Mouse (Mus musculus): ENCODE measurements at regions not wholly inside any gene's neighbourhood (a gene's known extent, or its start where the extent isn't known, plus 50 kb on each side); places are given as distances from the start of the nearest gene placed in this dataset.

DNA sequence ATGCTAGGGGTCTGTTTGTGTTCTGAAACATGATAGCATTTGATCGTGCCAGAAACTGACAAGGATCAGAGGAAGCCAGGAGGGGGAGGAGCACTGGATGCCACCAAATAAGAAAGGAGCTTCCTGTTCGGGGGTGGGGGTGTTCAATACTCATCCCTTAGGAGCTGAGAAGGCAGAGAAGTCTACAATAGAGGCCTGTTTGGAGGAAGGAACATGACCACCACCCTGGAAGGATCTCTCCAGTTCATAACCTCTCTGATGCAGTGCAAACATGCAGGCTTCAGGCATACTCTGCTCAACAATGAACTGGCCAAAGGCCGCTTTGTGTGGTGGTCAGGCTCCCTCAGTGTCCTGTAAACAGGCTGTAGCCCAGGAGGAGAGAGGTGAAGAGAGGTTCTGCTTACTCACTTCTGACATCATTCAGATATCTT lies 515.8 kb downstream of the Tshz3 start:
- no peak for DNase-seq (ENCODE audit: low spot score in 2 of 2)

DNA sequence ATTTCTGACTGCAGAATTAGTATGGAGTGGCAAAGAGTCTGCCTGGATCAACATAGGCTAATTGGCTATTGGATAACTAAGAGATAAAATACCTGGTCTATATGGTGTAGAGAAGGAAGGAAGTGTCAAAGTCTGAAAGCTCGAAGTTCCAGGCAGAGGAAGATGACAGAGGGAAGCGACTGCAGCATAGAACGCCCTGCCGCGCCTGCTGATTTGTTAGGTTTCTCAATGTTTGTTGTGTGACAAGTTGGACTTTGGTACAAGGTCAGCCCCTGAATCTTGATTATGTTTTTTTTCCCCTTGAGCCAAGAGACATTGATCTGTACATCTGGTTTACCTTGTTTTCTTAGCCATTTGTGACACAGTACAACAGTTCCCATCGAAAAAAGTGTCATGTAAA lies 517.6 kb downstream of the Tshz3 start:
- no peak for DNase-seq (ENCODE audit: low spot score in 2 of 2)

DNA sequence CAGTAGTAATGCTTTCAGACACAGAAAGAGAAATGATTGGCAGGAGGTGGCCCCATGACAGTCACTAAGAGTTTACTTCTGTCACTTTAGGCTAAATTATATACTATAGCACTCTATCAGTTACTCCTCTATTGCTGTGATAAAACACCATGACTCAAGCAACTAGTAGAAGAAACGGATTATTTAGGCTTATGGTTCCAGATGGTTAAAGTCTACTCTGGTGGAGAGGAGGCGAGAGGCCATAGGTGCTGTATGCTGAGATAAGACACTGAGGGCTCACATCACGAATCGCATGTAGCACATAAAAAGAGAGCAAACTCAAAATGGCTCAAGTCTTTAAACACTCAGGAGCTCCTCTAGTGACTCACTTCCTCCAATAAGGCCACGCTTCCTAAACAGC lies 522.6 kb downstream of the Tshz3 start:
- DNase-seq (ENCODE audit: low spot score in 2 of 2), result no peak

GRCm38 (mm10) chr7:37226423-37226822 lies 528.5 kb downstream of the Tshz3 start:
- DNase-seq (ENCODE audit: low spot score in 2 of 2), result no peak

DNA sequence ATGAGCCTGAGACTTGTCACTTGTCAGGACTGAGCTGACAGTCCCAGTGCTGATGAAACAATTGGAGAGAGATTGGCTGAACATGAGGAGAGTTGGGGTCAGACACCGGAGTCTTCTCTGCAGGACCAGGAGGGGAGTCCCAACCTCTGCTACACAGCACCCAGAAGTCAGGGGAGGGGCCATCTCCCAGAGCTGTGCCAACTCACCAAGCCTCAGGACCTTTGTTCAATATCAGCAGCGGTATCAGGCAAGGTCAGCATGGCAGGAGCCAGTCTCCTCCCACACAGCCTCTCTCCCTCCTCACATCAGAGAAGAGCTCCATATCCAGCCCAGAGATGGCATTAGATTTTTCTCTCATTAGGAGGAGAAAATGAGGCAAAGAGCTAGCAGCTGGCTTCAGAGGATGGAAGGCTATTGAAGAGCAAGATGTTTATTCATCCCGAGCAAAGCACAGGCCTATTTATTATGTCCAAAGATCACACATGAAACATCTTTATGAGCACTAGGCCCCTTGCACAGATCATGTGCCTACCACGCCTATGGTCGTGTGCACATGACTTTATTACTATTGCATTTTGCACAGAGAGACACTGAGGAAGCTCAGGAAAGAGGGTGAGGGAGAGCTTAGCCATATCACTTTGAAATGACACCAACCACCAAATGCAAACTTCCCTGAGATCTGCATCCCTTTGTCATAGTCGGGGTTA lies 532.9 kb downstream of the Tshz3 start:
- DNase-seq (ENCODE audit: low spot score in 2 of 2), result no peak

DNA sequence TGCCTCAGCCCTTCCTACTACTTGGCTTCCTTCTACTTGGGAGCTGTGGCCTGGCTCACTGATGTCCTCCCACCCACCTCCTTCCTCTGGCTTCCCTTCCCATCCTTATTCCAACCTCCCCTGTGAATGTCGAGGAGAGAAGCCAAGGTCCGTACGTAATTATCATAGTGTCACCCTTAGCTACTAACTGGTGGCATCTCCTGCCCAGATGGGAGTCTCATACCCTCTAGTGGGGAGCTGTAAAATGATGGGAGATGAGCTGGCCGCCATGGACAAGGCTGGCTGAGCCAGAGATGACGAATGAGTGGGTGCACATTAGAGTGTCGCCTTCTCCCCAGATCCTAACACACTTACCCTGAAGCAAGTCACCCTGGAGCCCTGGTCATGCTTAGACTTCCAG lies 532.6 kb downstream of the Zfp536 start:
- DNase-seq (ENCODE audit: low spot score in 2 of 2), result no peak

GRCm38 (mm10) chr7:37241781-37242180 lies 531.7 kb downstream of the Zfp536 start:
- no peak for DNase-seq (ENCODE audit: low spot score in 2 of 2)

DNA sequence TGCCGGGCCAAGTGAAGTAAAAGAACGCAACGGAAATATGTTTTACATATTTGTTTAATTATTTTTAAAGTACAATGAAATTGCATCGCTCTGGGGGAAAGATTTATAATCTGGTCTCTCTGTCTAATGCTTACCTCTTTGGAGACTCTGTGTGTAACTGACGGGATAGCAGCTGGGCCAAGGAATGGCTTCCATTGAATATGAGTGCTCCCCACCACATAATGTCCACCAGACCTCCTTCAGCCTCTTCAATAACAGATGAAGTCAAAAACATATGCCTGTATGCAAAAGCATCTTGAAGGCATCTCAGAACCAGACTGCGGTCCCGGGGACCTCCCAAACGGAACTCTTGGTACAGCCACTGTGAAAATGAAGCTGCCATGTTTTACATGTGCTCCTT lies 531.0 kb downstream of the Zfp536 start:
- DNase-seq (ENCODE audit: low spot score in 2 of 2), result no peak

DNA sequence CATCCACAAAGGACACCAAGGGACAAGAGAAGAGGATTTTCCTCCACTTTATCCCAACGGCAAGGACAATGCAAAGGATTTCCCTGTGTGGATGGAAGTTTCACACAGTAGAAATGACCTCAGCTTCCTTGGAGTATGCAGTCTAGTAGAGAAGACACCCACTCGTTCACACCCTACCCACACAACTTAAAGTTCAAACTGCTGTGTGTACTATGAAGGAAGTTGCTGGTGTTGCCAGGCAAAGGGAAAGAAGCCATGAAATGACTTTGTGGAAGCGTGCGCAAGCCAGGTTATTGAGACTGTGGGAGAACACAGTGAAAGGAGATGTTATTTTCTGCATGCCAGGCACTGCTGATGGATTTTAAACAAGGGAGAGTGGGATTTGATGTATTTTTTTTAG lies 527.3 kb downstream of the Zfp536 start:
- peak; percentile 45 to 60 for DNase-seq (ENCODE audit: low spot score in 2 of 2)

GRCm38 (mm10) chr7:37254431-37254830 lies 519.0 kb downstream of the Zfp536 start:
- DNase-seq (ENCODE audit: low spot score in 2 of 2), result no peak

- no peak for DNase-seq (ENCODE audit: low spot score in 2 of 2)
Observed at GRCm38 (mm10) chr7:37255840-37256239, 517.6 kb downstream of the Zfp536 start.

- DNase-seq (ENCODE audit: low spot score in 2 of 2), result no peak
Observed at GRCm38 (mm10) chr7:37259293-37259692, 514.1 kb downstream of the Zfp536 start.

DNA sequence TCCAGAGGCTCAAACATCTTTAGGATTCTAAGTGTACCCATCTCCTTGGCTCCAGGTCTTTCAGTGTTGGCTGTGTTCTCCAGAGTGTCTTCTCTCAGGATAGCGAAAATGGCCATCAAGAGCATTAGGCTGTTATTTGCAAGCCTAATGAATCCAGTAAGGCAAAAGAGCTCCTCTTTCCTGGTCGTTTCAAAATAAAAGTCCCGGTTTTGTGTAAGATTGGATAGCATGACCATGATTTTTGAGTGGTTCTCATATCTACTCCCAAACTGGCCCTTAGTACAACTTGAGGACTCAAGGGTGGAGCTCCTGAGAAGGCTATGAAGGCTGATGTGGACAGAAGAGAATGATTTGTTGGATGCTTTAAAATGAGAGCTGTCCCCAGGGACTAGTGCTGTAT lies 510.6 kb downstream of the Zfp536 start:
- DNase-seq (ENCODE audit: low spot score in 2 of 2), result no peak

GRCm38 (mm10) chr7:37267404-37267803 lies 506.0 kb downstream of the Zfp536 start:
- DNase-seq (ENCODE audit: low spot score in 2 of 2), result no peak

DNA sequence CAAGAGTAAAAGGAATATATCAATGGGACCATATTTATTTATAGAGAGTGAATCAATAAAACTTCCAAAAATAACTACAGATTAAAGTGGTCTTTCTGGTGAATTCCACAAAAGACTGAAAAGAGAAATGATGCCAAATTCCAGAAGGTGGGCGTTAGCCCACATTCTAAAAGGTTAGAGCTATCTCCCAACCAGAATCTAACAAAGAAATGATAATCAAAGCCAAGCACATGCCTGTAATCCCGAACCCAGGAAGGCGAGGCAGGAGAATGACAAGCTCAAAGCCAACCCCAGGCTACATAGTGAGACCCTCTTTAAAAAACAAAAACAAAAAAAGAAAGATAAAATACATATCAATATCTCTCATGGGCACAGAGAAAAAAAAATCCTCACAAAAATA lies 502.6 kb downstream of the Zfp536 start:
- DNase-seq (ENCODE audit: low spot score in 2 of 2), result no peak

DNA sequence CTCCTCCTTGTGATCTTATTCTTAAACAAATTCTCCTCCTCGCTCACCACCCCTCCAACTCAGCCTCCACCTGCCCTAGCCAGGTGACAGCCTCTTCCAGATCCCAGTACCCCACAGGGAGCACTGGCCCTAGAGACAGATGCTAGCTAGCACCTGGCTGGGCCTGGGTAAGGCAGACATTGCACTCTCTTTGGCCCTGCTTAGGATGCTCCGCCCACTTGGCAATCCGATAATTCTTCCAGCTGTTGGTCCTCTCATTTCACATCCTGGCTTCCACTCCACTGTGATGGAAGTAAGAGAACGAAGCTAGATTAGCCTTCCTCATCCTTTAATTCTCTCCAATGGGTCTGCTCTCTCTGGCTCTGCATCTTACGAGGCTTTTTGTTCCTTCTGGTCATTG lies 483.4 kb downstream of the Zfp536 start:
- DNase-seq (ENCODE audit: low spot score in 2 of 2), result no peak

DNA sequence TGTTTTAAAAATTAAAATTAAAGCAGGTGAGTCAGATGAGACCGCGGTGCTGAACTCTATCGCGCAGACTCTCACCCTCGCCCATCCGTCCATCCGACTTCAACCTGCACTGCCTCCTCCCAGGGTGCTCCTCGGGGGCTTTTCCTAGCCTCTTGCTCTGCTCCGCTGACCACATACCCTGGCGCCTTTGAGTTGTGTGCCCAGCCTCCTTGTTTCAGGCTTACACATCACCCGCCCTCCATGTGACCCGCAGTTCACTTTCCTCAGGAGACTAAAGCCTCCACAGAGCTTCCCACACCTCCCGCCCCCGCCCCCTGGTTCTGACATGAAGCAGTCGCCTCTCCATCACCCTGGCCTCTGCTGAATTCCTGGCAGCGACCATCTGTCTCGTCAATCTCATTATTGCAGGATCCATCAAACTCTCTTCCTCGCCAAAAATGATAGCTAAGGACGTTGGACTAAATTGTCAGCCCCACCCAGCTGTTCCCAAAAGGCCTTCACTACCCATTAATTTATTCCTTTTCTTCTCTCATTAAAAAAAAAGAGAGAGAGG lies 482.9 kb downstream of the Zfp536 start:
- DNase-seq (ENCODE audit: low spot score in 2 of 2), result no peak

- no peak for DNase-seq (ENCODE audit: low spot score in 2 of 2)
Observed at GRCm38 (mm10) chr7:37291726-37292125, 481.7 kb downstream of the Zfp536 start.

DNA sequence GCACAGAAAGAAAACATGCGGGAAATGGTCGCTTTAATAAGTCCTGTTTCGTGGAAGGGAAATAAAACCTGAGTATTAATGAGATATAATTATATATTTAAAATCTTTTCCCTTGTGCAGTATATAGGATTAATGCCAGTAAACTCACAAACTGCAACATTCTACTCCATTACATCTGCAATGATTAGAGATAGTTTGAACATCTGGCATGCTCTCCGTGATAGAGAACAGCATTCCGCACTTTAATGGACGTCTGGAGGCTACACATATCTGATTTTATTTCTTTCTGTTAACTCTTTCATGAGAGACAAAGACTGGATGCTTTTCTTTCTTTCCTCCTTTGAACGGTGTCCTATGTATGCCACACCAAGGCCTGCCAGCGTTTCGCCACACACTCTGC lies 480.9 kb downstream of the Zfp536 start:
- no peak for DNase-seq (ENCODE audit: low spot score in 2 of 2)

DNA sequence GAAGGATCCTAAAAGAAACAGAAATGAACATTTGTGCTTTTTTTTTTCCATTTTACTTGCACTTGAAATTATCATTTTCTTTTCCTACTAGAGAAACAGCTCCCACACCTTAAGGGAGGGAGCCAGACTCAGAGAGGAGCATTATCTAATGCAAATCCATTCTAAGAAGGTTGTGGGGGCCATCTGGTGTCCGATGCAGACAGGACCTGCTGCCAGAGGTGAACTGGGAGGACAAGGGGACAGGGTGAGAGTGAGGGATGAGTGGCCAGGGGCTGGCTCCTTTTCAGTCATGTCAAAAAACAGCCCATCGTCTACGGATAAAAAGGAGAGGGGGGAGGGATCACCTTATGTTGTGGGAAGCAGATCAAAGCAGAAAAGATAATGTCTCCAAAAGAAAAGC lies 474.6 kb downstream of the Zfp536 start:
- DNase-seq (ENCODE audit: low spot score in 2 of 2), result peak; percentile 22 to 32

- DNase-seq (ENCODE audit: low spot score in 2 of 2), result no peak
Observed at GRCm38 (mm10) chr7:37305463-37305862, 468.0 kb downstream of the Zfp536 start.

GRCm38 (mm10) chr7:37307191-37307590 lies 466.2 kb downstream of the Zfp536 start:
- no peak for DNase-seq (ENCODE audit: low spot score in 2 of 2)

- no peak for DNase-seq (ENCODE audit: low spot score in 2 of 2)
Observed at GRCm38 (mm10) chr7:37324653-37325052, 448.8 kb downstream of the Zfp536 start.

Measured in left cerebral cortex, adult 18-20 months (tissue).